Mouse (Mus musculus) CH12.LX (cell line): ENCODE data around the gene Tmem206. TPM values are rescaled to one million over a fixed set of nuclear protein-coding genes. Genes with fewer than 3 reads are reported as not detected.
A peak's percentile ranks its signal among the peaks of the same experiment; 100 is the strongest.

ENCODE experiments used
- DNase-seq: peaks from one replicate; pipeline ENCODE4 v3.0.0-alpha.2; 2013; ENCODE audit errors: extremely low read depth
- H3K27ac ChIP-seq: 2 replicates; pipeline ENCODE4 v1.5.1; 2012; ENCODE audit warnings: low read depth, mild to moderate bottlenecking, control low read depth, moderate library complexity; ENCODE audit not compliant: insufficient read depth
- H3K27me3 ChIP-seq: replicated peaks from 2 replicates; pipeline ENCODE3; 2012; ENCODE audit warnings: inconsistent platforms
- H3K36me3 ChIP-seq, 2 experiments: replicated peaks in 1 of 2; 2 replicates each; pipeline versions ENCODE3 to v1.6.1; 2012; ENCODE audit warnings: inconsistent platforms in 1 of 2, low read length in 1 of 2, mild to moderate bottlenecking in 1 of 2, mixed read lengths in 1 of 2, moderate library complexity in 1 of 2; ENCODE audit not compliant: control insufficient read depth in 1 of 2, insufficient read depth in 1 of 2
- H3K4me1 ChIP-seq, 2 experiments: 2 replicates each; pipeline ENCODE4 v1.6.1; 2012; ENCODE audit warnings: inconsistent platforms in 1 of 2, moderate library complexity in 1 of 2; ENCODE audit not compliant: insufficient read depth in 2 of 2, control insufficient read depth in 1 of 2
- H3K4me2 ChIP-seq: 2 replicates; pipeline ENCODE4 v1.6.1; 2012; ENCODE audit warnings: low read depth, mild to moderate bottlenecking, control low read depth; ENCODE audit not compliant: poor library complexity, insufficient read depth, severe bottlenecking
- H3K4me3 ChIP-seq, 3 experiments: fragments of 150-350 bp in 1 of 3; sonication (generic) in 1 of 3; replicated peaks in 1 of 3; 2 replicates each; pipeline versions ENCODE3 to v1.5.1; 2011 to 2012; ENCODE audit warnings: low read depth in 2 of 3, low read length in 2 of 3, mild to moderate bottlenecking in 2 of 3, moderate library complexity in 2 of 3, control low read depth in 1 of 3, improper control_type of control experiment in 1 of 3, inconsistent platforms in 1 of 3, mixed read lengths in 1 of 3; ENCODE audit not compliant: poor library complexity in 1 of 3
- H3K79me2 ChIP-seq: replicated peaks from 2 replicates; pipeline ENCODE4 v1.6.1; 2012; ENCODE audit warnings: mild to moderate bottlenecking, moderate library complexity; ENCODE audit not compliant: control insufficient read depth, poor library complexity, insufficient read depth, severe bottlenecking; ENCODE audit errors: extremely low read depth
- H3K9ac ChIP-seq: 2 replicates; pipeline ENCODE4 v1.6.1; 2012; ENCODE audit warnings: low read depth, mild to moderate bottlenecking, control low read depth, moderate library complexity; ENCODE audit not compliant: insufficient read depth
- H3K9me3 ChIP-seq: replicated peaks from 2 replicates; pipeline ENCODE3; 2012; ENCODE audit warnings: low read length, inconsistent platforms, mixed read lengths
- BHLHE40 ChIP-seq: IDR thresholded peaks from 2 replicates; pipeline ENCODE4 v1.6.1; 2011; ENCODE audit warnings: mild to moderate bottlenecking, low read depth, low read length, improper control_type of control experiment
- CHD1 ChIP-seq: IDR thresholded peaks from 2 replicates; pipeline ENCODE4 v1.6.1; 2012; ENCODE audit warnings: low read depth, low read length, improper control_type of control experiment, inconsistent platforms
- CTCF ChIP-seq, 2 experiments: IDR thresholded peaks in 1 of 2; conservative IDR thresholded peaks in 1 of 2; 2 replicates each; pipeline ENCODE4 v1.5.1; 2011 to 2012; ENCODE audit warnings: low read depth in 2 of 2, low read length in 2 of 2, improper control_type of control experiment in 1 of 2, inconsistent platforms in 1 of 2, mild to moderate bottlenecking in 1 of 2, moderate library complexity in 1 of 2
- E2F4 ChIP-seq: IDR thresholded peaks from 2 replicates; pipeline ENCODE4 v1.6.1; 2011; ENCODE audit warnings: low read depth, low read length, improper control_type of control experiment; ENCODE audit not compliant: insufficient replicate concordance
- ELF1 ChIP-seq: IDR thresholded peaks from 2 replicates; pipeline ENCODE4 v1.6.1; 2014; ENCODE audit warnings: low read depth, mild to moderate bottlenecking, inconsistent platforms, low read length, improper control_type of control experiment
- EP300 ChIP-seq: IDR thresholded peaks from 2 replicates; pipeline ENCODE4 v1.6.1; 2011; ENCODE audit warnings: low read length, improper control_type of control experiment
- IRF4 ChIP-seq: IDR thresholded peaks from 2 replicates; pipeline ENCODE4 v1.6.1; 2014; ENCODE audit warnings: low read depth, mild to moderate bottlenecking, inconsistent platforms, low read length, improper control_type of control experiment
- JUND ChIP-seq: conservative IDR thresholded peaks from 2 replicates; pipeline ENCODE4 v1.6.1; 2011; ENCODE audit warnings: low read depth, low read length, improper control_type of control experiment
- MAFK ChIP-seq: IDR thresholded peaks from 2 replicates; pipeline ENCODE4 v1.6.1; 2011; ENCODE audit warnings: low read length, improper control_type of control experiment; ENCODE audit not compliant: insufficient replicate concordance
- MAX ChIP-seq: IDR thresholded peaks from 2 replicates; pipeline ENCODE4 v1.6.1; 2011; ENCODE audit warnings: low read length, improper control_type of control experiment
- MXI1 ChIP-seq: IDR thresholded peaks from 2 replicates; pipeline ENCODE4 v1.6.1; 2011; ENCODE audit warnings: mild to moderate bottlenecking, low read depth, low read length, improper control_type of control experiment
- MYC ChIP-seq: IDR thresholded peaks from 2 replicates; pipeline ENCODE4 v1.6.1; 2011; ENCODE audit warnings: low read depth, mild to moderate bottlenecking, improper control_type of control experiment, low read length
- NRF1 ChIP-seq: IDR thresholded peaks from 2 replicates; pipeline ENCODE4 v1.6.1; 2014; ENCODE audit warnings: low read depth, mild to moderate bottlenecking, inconsistent platforms, low read length, improper control_type of control experiment, moderate library complexity
- POLR2A ChIP-seq: IDR thresholded peaks from 2 replicates; pipeline ENCODE4 v1.6.1; 2011; ENCODE audit warnings: low read depth, mild to moderate bottlenecking, improper control_type of control experiment, low read length
- RAD21 ChIP-seq: IDR thresholded peaks from 2 replicates; pipeline ENCODE4 v1.6.1; 2011; ENCODE audit warnings: low read depth, mild to moderate bottlenecking, low read length, improper control_type of control experiment, moderate library complexity
- RCOR1 ChIP-seq: conservative IDR thresholded peaks from 2 replicates; pipeline ENCODE4 v1.6.1; 2012; ENCODE audit warnings: low read depth, mild to moderate bottlenecking, inconsistent platforms, low read length, improper control_type of control experiment
- UBTF ChIP-seq: IDR thresholded peaks from 2 replicates; pipeline ENCODE4 v1.6.1; 2012; ENCODE audit warnings: low read depth, mild to moderate bottlenecking, inconsistent platforms, low read length, improper control_type of control experiment, moderate library complexity
- USF1 ChIP-seq: IDR thresholded peaks from 2 replicates; pipeline ENCODE4 v1.6.1; 2014; ENCODE audit warnings: low read depth, mild to moderate bottlenecking, inconsistent platforms, low read length, improper control_type of control experiment
- ZMIZ1 ChIP-seq: IDR thresholded peaks from 2 replicates; pipeline ENCODE4 v1.6.1; 2012; ENCODE audit warnings: low read depth, mild to moderate bottlenecking, inconsistent platforms, low read length, improper control_type of control experiment
- dilution Hi-C: fragments of 300-500 bp; cut with MboI; formaldehyde crosslinking; loops from 2 replicates; pipeline ENCODE4 v1.14.3; 2020; ENCODE audit warnings: low sequenced_read_pairs; ENCODE audit not compliant: extremely low pct_unique_long_range_greater_than_20kb, extremely low pct_ligation_motif_present
- in situ Hi-C: fragments of 300-500 bp; cut with MboI; formaldehyde crosslinking; loops from 3 replicates; pipeline ENCODE4 v1.14.3; 2019; ENCODE audit warnings: low sequenced_read_pairs, low pct_ligation_motif_present, low pct_unique_long_range_greater_than_20kb, mixed read lengths
- polyA plus RNA-seq: library from polyadenylated mRNA; unstranded; fragments of >175 nt; gene quantifications from 2 replicates; pipeline ENCODE4 v1.2.1, GENCODE M21; 2012; ENCODE audit warnings: low read depth; ENCODE audit not compliant: insufficient read length
- total RNA-seq, 2 experiments: library from RNA; depleted of rRNA; stranded (reverse); fragments of 300-350 nt in 1 of 2; fragments of >200 nt in 1 of 2; gene quantifications; 2 replicates each; pipeline ENCODE4 v1.2.3; 2012 to 2014

The Tmem206 gene
- total and polyA plus RNA-seq, 3 experiments: 13.1 to 16.4 (median 15.4) TPM

DNA sequence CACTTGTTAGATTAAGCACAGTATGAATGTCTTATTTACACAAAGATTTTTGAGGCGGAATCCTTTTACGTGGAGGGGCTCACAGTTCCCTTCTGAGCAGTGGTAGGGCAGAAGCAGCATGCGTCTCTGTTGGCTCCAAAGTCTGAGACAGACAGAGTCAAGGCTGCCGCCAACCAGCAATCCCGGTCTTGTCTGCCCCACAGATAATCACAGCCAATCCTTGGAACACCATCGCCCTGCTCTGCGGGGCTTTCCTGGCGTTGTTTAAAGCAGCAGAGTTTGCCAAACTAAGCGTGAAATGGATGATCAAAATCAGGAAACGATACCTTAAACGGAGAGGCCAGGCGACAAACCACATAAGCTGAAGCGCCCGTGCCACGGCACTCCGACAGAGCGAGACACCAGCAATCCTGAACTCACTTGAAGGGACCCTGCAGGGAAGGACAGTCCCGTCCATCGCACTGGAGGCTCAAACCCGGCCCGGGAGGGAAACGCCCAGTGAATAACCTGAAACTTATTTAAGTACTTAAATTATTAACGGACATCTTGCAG lies 23.9 kb downstream of the Tmem206 start:
- Histone ChIP-seq H3K27ac (no peak overlapping the region), H3K9me3 (no peaks in the 10 kb centered on the region), H3K79me2 (no peaks in the 10 kb centered on the region), H3K36me3 (peaks cover 70 to 85% of the 10 kb centered on the region in 2 experiments), H3K9ac (no peak overlapping the region), H3K4me1 (peaks cover 2 to 17% of the 10 kb centered on the region in 2 experiments; a peak in 3 of 4 replicates), H3K4me3 (no peak overlapping the region), H3K27me3 (no peaks in the 10 kb centered on the region), H3K4me2 (no peak overlapping the region)
- in situ Hi-C loops: loop anchor here (25.0 kb wide), 1 partner anchor 463 kb away; the partner anchor contains the start of gene Nek2
- dilution Hi-C loops: no loop called here
- DNase-seq: peak; percentile 35
- TF ChIP-seq MYC: no peak
- peak; percentile 85 for TF ChIP-seq BHLHE40
- TF ChIP-seq RAD21: no peak
- no peak for TF ChIP-seq ELF1
- peak; percentile 59 for TF ChIP-seq IRF4
- no peak for TF ChIP-seq RCOR1
- TF ChIP-seq MAX: no peak
- TF ChIP-seq CTCF (conservative IDR thresholded peaks at IDR 0.05 in 1 of 2, IDR thresholded peaks at IDR 0.05 in 1 of 2; ENCODE audit: low read depth in 2 of 2, low read length in 2 of 2): no peak
- TF ChIP-seq UBTF: no peak
- TF ChIP-seq JUND: no peak
- no peak for TF ChIP-seq CHD1
- TF ChIP-seq USF1: no peak

DNA sequence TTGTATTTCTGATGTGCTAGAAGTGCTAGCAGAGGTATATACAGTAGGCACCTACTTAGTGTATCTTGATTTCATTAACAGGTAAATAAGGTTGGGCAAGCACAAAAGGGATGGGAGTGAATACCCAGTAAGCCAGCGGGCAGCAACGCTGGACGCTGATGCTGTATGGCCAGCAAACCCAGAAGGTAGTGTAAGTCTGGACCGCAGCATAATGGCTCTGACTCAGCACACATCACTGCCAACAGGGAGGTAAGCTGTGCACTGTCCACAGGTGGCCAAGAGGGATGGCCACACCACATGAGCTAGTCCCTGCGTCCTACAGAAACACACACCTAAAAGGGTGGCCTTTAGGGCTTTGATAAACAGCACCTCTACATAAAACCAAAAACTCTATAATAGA lies 24.6 kb downstream of the Tmem206 start:
- H3K79me2 ChIP-seq: no peaks in the 10 kb centered on the region
- H3K4me2 ChIP-seq: no peak overlapping the region
- dilution Hi-C loops (no loop called here), in situ Hi-C loops (no loop called here)
- H3K4me3 ChIP-seq: no peak overlapping the region
- peaks cover 2 to 17% of the 10 kb centered on the region in 2 experiments; a peak in 3 of 4 replicates for H3K4me1 ChIP-seq
- peaks cover 67 to 83% of the 10 kb centered on the region in 2 experiments for H3K36me3 ChIP-seq
- no peak overlapping the region for H3K9ac ChIP-seq
- H3K27ac ChIP-seq: no peak overlapping the region
- H3K9me3 ChIP-seq: no peaks in the 10 kb centered on the region
- no peaks in the 10 kb centered on the region for H3K27me3 ChIP-seq
- DNase-seq: no peak
- no peak for TF ChIP-seq EP300
- no peak for TF ChIP-seq MXI1
- no peak for TF ChIP-seq UBTF
- no peak for TF ChIP-seq JUND
- no peak for TF ChIP-seq CTCF (conservative IDR thresholded peaks at IDR 0.05 in 1 of 2, IDR thresholded peaks at IDR 0.05 in 1 of 2; ENCODE audit: low read depth in 2 of 2, low read length in 2 of 2)
- no peak for TF ChIP-seq CHD1
- TF ChIP-seq MAFK: no peak
- TF ChIP-seq RCOR1: no peak
- no peak for TF ChIP-seq NRF1
- TF ChIP-seq POLR2A: no peak
- TF ChIP-seq BHLHE40: no peak
- no peak for TF ChIP-seq ZMIZ1
- no peak for TF ChIP-seq E2F4
